Mouse (Mus musculus) neural tube, embryonic 12.5 days (tissue): ENCODE data around the gene Nacc2. TPM values are rescaled to one million over a fixed set of nuclear protein-coding genes. Genes with fewer than 3 reads are reported as not detected.

Experiments used
- ATAC-seq: fragments of 200-750 bp; cut with Nextera tagmentation; 2 replicates; pipeline ENCODE4 v1.8.0; 2017; ENCODE audit warnings: low read depth, mild to moderate bottlenecking, moderate TSS enrichment, moderate library complexity; ENCODE audit not compliant: low FRiP score
- H3K27ac ChIP-seq: fragments of 300-500 bp; sonication (generic); 2 replicates; pipeline ENCODE4 v1.5.1; 2016
- H3K27me3 ChIP-seq: fragments of 300-500 bp; sonication (generic); replicated peaks from 2 replicates; pipeline ENCODE4 v1.6.1; 2016; ENCODE audit warnings: mild to moderate bottlenecking
- H3K36me3 ChIP-seq: fragments of 300-500 bp; sonication (generic); 2 replicates; pipeline ENCODE4 v1.6.1; 2016; ENCODE audit warnings: mild to moderate bottlenecking
- H3K4me1 ChIP-seq: fragments of 300-500 bp; sonication (generic); 2 replicates; pipeline ENCODE4 v1.6.1; 2016
- H3K4me2 ChIP-seq: fragments of 300-500 bp; sonication (generic); replicated peaks from 2 replicates; pipeline ENCODE4 v1.6.1; 2016; ENCODE audit warnings: mild to moderate bottlenecking
- H3K4me3 ChIP-seq: fragments of 300-500 bp; sonication (generic); 2 replicates; pipeline ENCODE4 v1.5.1; 2016
- H3K9ac ChIP-seq: fragments of 300-500 bp; sonication (generic); 2 replicates; pipeline ENCODE4 v1.6.1; 2016; ENCODE audit warnings: mild to moderate bottlenecking
- H3K9me3 ChIP-seq: fragments of 300-500 bp; sonication (generic); 2 replicates; pipeline ENCODE4 v1.6.1; 2016; ENCODE audit warnings: mild to moderate bottlenecking
- whole genome bisulfite sequencing: fragments of 180-500 bp; shearing (Covaris S2); methylation state at CpG from one replicate; pipeline ENCODE4 v1.1.7; 2016; 5-methylcytosine and 5-hydroxymethylcytosine counted together
- polyA plus RNA-seq: library from polyadenylated mRNA; unstranded; fragments of >200 nt; fragmentation: Nextera tagmentation; extraction: Ambion mirVana; gene quantifications from 2 replicates; pipeline ENCODE4 v1.2.1, GENCODE M21; 2016

Gene Nacc2
- polyA plus RNA-seq, 1 experiment from 2014 or later: 15.0 TPM

DNA sequence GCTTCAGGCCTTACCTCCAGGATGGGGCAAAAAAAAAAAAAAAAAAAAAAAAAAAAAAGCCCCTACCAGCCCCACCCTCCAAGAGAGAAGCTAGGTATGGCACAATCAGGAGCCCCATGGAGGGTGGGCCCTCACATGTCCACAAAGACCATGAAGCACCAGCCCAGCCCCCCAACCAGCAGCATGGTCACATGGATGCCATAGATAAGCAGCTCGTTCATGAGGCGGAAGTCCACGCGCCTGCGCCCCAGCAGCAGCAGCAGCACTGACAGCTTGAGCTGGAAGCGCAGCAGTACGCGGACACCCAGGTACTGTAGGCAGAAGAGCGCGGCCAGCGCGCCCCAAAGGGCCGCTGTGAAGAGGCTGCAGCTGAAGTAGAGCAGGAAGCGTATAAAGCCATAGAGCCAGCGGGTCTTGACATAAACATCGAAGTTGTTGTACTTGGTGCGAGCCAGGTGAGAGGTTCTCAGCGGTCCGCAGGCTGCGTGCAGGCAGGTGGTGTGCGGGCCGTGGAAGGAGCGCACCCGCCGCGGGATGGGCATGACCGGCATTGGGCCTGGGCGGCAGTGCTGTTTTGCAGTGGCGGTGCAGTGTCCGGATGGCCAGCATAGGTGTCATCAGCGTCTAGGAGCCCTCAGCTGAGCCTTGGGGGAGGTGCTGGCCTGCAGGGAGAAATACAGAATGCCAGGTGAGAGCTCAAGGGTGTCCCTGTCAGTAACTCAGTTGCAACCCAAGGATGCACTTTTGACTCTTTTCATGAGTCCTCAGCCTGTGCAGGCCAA lies 15.4 kb upstream of the Nacc2 start:
- 83% methylated on average over 31 of the region's 31 CpGs for WGBS
- peak overlapping the region; percentile 84; the same call in 1 of the 2 replicates for H3K4me3 ChIP-seq
- H3K36me3 ChIP-seq: peaks cover 15% of the 10 kb centered on the region

DNA sequence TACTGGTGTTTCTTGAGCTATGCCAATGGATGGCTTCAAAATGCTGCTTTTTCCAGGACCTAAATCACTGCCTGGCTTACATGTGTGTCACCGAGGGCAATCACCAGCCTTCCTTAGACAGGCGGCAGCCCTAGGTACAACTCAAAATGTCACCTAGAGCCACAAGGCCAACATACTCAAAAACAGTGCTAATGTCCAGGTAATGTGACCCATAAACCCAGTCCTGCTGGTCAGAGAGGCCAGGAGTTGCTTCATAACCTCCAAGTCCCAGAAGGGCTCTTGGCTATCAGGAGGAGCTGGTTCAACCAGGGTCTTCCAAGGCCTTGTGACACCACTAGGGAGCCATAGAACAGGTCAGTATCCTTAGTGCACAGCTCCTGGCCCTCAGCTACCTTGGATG lies 11.6 kb upstream of the Nacc2 start:
- no peak for ATAC-seq
- Histone ChIP-seq H3K9ac (no peak overlapping the region), H3K9me3 (no peaks in the 10 kb centered on the region), H3K4me2 (no peak overlapping the region), H3K36me3 (peaks cover 15% of the 10 kb centered on the region), H3K4me3 (no peak overlapping the region), H3K27me3 (no peaks in the 10 kb centered on the region), H3K27ac (no peak overlapping the region), H3K4me1 (peaks cover 40% of the 10 kb centered on the region)
- WGBS: 94% methylated on average over 2 of the region's 2 CpGs

More for the DNA sequence above, 15.4 kb upstream of the Nacc2 start:
- H3K9me3 ChIP-seq: no peaks in the 10 kb centered on the region
- ATAC-seq: no peak
- no peak overlapping the region for H3K9ac ChIP-seq
- peaks cover 28% of the 10 kb centered on the region for H3K4me1 ChIP-seq
- H3K27ac ChIP-seq: no peak overlapping the region
- H3K4me2 ChIP-seq: peak overlapping the region; percentile 88
- H3K27me3 ChIP-seq: no peaks in the 10 kb centered on the region

DNA sequence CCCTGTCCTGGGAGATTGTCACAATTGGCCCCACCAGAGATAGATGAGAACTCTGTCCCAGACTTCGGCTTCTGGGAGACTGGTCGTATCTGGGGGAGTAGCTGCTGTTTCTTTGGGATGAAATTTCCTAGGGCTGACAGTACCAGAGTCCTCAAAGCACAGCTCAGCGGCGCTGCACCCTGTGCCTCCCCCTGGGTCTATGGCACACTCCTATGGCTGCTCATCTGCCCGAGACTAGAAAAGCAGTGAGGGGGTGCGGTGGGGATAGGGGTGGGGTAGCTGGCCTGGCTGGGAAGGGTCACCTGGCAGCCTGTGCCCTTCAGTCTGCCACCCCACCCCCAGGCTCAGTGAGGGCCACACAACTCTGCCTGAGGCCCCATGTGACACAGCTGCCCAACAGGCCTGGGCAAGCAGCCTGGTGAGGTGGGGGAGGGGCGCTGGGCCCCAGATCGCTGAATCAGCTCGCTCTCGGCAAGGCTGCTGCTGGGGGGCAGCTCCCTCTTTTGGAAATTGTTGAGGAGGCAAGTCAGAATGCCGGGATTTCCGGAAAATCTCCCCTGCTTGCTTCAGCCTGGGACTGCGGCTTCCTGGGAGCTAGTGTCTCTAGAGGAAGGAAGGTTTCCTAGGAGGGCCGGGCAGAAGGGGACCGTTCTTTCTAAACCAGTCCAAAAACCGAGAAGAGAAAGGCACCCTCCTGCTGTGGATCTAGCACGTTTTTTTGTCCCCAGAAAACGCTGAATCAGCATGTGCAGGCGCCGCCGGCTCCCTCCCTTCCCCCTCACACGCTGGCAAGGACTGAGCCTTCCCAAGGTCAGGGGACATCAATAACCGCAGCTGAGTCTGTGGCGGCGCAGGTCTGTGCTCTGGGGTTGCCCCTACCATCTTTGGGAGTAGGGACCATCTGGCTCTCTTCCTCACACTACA lies 9.9 kb upstream of the Nacc2 start:
- peak overlapping the region; percentile 18 for H3K4me3 ChIP-seq
- peaks cover 26% of the 10 kb centered on the region for H3K4me1 ChIP-seq
- 3% methylated on average over 25 of the region's 25 CpGs for WGBS
- H3K27me3 ChIP-seq: no peaks in the 10 kb centered on the region
- no peaks in the 10 kb centered on the region for H3K9me3 ChIP-seq
- H3K27ac ChIP-seq: peak overlapping the region; percentile 83
- H3K36me3 ChIP-seq: peaks cover 10% of the 10 kb centered on the region; the same call in 1 of the 2 replicates
- ATAC-seq: peak; percentile 76
- peak overlapping the region; percentile 47 for H3K9ac ChIP-seq
- H3K4me2 ChIP-seq: peak overlapping the region; percentile 60

DNA sequence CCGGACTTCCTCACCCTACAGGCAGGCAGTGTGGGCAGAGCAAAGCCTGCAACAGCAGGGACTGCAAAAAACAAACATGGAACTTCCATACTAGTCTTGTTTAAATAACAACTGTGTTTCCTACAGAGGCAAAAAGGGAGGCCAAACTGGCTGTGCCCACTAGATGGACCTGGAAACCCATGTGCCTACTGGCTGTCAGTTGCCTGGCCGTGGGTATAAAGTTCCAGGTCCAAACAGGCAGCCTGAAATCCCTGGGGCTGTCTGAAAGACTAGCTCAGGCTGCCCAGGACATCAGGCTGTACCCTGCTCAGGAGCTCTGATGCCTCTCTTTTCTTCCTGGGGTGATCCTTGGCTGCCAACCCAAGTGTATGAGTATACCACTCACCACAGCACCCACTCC lies 8.3 kb upstream of the Nacc2 start:
- H3K9ac ChIP-seq: no peak overlapping the region
- 85% methylated on average over 2 of the region's 2 CpGs for WGBS

DNA sequence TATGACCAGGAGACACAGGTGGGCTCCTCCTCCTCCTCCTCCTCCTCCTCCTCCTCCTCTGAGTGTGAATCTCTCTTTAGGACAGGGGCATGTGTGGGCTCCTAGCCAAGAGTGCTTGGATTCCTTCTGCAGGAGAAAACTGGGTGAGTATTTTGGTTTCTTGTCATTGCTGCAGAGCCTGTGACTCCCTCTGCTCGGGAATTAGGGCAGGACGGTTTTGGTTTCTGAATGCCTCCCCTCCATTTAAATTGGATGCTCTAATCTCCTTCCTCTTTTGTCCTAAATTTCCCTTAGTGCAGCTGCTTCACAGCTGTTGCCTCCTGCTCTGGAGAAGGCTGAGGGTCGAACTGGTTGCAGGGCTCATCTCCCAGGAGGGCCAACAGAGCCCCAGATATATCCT lies 6.9 kb upstream of the Nacc2 start:
- no peak for ATAC-seq
- Histone ChIP-seq H3K27me3 (no peaks in the 10 kb centered on the region), H3K4me3 (no peak overlapping the region), H3K9me3 (no peaks in the 10 kb centered on the region), H3K4me1 (peaks cover 26% of the 10 kb centered on the region), H3K9ac (no peak overlapping the region), H3K4me2 (no peak overlapping the region), H3K27ac (no peak overlapping the region), H3K36me3 (no peaks in the 10 kb centered on the region)
- 53% methylated on average over 3 of the region's 3 CpGs for WGBS

More for the DNA sequence above, 8.3 kb upstream of the Nacc2 start:
- no peak for ATAC-seq
- Histone ChIP-seq H3K4me1 (peaks cover 26% of the 10 kb centered on the region), H3K36me3 (no peaks in the 10 kb centered on the region), H3K27me3 (no peaks in the 10 kb centered on the region), H3K4me2 (no peak overlapping the region), H3K9me3 (no peaks in the 10 kb centered on the region), H3K4me3 (no peak overlapping the region), H3K27ac (no peak overlapping the region)

DNA sequence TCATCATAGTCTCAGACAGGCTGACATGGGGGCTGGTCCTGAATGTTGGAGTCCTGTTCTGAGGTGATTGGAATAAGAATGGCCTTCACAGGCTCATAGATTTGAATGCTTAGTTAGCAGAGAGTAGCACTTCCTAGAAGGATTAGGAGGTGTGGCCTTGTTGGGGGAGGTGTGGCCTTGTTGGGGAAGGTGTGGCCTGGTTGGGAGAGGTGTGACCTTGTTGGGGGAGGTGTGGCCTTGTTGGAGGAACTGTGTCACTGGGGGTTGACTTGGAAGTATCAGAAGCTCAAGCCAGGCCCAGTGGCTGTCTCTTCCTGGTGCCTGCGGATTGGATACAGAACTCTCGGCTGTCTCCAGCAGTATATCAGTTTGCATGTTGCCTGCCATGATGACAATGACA lies 6.3 kb upstream of the Nacc2 start:
- Histone ChIP-seq H3K36me3 (no peaks in the 10 kb centered on the region), H3K27me3 (no peaks in the 10 kb centered on the region), H3K4me1 (peaks cover 26% of the 10 kb centered on the region), H3K4me2 (no peak overlapping the region), H3K4me3 (no peak overlapping the region), H3K9me3 (no peaks in the 10 kb centered on the region), H3K27ac (no peak overlapping the region), H3K9ac (no peak overlapping the region)
- ATAC-seq: no peak
- WGBS: 96% methylated on average over 2 of the region's 2 CpGs

DNA sequence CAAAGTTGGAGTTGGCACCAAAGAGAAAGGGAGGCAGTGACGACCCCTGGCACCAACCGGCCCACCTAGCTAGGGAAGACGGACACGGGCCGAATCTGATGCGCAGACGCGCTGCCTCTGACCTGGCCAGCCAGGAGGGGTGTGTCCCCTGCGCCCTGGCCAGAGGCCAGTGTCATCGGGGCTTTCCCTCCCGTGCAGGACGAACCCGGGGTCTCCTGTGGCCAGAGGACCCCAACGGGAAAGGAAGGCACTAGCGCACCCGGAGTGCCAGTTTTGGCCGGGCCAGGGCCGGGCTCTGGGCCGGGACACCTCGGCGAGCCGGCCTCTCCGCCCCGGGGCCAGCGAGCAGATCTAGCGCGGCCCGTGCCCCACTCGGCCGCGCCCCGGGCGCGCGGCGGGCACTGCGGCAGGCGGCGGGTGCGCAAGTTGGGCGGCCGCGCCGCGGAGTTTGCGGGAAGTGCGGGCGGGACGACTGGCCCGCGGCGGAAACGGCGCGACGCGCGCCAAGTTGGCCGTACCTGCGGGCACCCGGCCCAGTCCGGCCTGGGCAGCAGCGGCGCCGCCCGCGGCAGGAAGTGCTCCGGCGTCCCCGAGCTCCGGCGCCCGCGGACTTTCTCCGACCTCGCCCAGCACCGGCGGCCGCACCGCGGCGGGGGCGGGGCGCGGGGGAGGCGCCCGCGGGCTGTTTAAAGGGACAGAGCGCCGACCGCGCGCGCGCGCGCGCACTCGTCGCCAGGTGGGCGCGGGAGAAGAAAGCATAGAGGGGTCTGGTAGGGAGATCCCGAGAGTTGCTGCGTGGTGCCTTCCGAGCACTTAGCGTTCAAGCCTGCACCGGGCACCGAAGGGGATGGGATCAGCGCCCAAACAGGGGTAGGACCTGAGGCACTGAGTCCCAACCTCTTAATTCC lies 595 bp downstream of the Nacc2 start:
- H3K36me3 ChIP-seq: no peaks in the 10 kb centered on the region
- no peak overlapping the region for H3K27ac ChIP-seq
- H3K9ac ChIP-seq: peak overlapping the region; percentile 69
- no peaks in the 10 kb centered on the region for H3K9me3 ChIP-seq
- peak overlapping the region; percentile 87 for H3K4me3 ChIP-seq
- H3K4me2 ChIP-seq: peak overlapping the region; percentile 97
- no peak for ATAC-seq
- H3K27me3 ChIP-seq: peaks cover 41% of the 10 kb centered on the region
- peaks cover 21% of the 10 kb centered on the region for H3K4me1 ChIP-seq
- WGBS: under 1% methylated on average over 109 of the region's 109 CpGs

DNA sequence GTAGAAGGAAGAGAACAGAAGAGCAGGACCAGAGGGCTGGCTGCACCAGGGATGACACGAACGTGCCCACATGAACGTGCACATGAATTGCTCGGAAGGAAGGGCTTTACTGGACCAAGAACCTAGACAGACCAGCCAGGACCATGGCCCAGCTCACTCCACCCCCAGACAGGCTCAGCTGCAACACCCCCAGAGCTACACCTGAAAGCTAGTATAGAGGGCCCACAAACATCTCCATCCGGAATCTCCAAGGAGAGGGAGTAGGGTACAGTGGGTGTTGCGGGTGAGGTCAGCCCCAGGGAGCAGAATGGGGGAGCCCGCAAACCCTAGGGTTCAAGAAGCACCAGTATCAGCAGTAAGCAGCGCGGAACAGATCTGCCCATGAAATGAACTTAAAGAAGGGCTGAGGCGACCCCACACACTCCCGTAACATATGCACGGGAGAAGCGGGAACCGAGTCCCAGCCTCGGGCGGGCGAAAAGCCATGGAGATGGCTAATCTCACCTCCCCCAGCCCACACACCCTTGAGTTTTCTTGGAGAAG lies 1.4 kb downstream of the Nacc2 start:
- H3K4me1 ChIP-seq: peaks cover 21% of the 10 kb centered on the region
- H3K9ac ChIP-seq: peak overlapping the region; percentile 69; the same call in 1 of the 2 replicates
- ATAC-seq: no peak
- no peaks in the 10 kb centered on the region for H3K9me3 ChIP-seq
- H3K4me3 ChIP-seq: peak overlapping the region; percentile 87
- WGBS: 16% methylated on average over 17 of the region's 17 CpGs
- no peak overlapping the region for H3K27ac ChIP-seq
- no peaks in the 10 kb centered on the region for H3K36me3 ChIP-seq
- H3K27me3 ChIP-seq: peaks cover 41% of the 10 kb centered on the region
- peak overlapping the region; percentile 97 for H3K4me2 ChIP-seq

DNA sequence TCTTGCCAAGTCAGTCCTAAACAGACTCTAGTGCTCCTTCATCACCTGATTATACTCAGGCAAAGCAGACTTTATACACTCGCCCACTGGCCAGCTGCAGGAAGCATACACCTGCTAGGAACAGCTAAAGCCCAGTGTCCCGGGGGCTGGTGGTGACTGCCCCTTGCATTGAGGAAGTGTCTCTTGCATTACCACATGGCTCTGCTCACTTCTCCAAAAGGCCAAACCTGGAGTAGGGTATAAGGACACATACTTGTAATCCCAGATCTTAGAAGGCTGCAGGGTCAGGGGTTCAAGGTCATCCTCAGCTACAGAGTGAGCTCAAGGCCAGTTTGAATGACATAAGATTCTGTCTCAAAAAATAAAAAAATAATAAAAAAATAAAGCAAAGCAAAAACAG lies 3.4 kb downstream of the Nacc2 start:
- H3K4me3 ChIP-seq: no peak overlapping the region
- no peak overlapping the region for H3K4me2 ChIP-seq
- WGBS: 77% methylated on average over 2 of the region's 2 CpGs
- H3K36me3 ChIP-seq: no peaks in the 10 kb centered on the region
- no peak overlapping the region for H3K27ac ChIP-seq
- peaks cover 21% of the 10 kb centered on the region for H3K4me1 ChIP-seq
- no peak for ATAC-seq
- H3K9me3 ChIP-seq: no peaks in the 10 kb centered on the region
- peaks cover 41% of the 10 kb centered on the region for H3K27me3 ChIP-seq
- H3K9ac ChIP-seq: no peak overlapping the region

DNA sequence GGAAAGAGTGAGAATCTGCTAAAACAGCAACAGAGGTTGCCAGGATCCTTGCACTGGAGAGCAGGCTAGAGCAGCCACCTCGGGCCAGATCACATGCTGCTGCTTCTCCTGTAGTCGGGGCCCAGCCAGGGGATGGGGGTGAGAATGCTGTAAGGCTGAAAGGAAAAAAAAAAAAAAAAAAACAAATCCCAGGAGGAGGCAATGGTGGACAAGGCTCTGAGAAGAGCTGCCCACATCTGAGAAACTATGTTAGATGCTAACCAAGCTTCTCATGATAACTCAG lies 3.8 kb downstream of the Nacc2 start:
- Histone ChIP-seq H3K9ac (no peak overlapping the region), H3K36me3 (no peaks in the 10 kb centered on the region), H3K27ac (no peak overlapping the region), H3K27me3 (peaks cover 41% of the 10 kb centered on the region), H3K9me3 (no peaks in the 10 kb centered on the region), H3K4me3 (no peak overlapping the region), H3K4me1 (peaks cover 21% of the 10 kb centered on the region), H3K4me2 (no peak overlapping the region)
- no peak for ATAC-seq
- 28% methylated on average over 2 of the region's 2 CpGs for WGBS

DNA sequence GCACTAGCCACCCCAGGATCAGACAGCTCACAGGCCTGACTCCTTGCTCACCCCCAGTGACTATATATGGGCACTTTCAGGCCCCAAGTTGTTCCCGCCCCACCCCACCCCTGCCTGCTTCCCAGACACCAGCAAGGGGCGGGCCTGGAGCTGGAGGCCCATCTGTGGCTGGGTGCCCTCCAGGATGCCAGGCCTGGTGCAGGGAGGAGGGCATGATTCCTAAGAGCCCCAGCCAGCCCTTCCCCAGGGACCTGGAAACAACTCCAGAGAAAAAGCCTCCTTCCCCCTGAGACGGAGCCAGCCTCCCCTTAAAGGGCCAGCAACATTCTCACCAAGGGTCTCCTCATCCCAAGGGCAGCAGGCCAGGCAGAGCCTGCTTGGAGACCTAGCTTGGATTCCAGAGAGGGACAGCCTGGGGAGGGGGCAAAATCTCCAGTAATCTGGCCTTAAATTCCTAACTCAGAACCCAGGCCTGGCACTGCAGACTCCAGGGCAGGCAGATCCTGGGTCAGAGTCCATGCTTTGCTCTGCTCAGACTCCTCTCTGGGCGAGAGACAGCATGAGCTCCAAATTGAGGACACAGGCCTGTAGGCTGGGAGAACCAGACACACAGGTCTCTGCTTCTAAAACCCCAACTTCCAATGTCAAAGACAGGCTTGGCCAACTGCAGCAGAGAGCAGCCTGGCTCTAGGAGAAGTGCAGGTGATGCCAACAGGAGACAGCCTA lies 4.3 kb downstream of the Nacc2 start:
- Histone ChIP-seq H3K4me1 (peaks cover 21% of the 10 kb centered on the region), H3K27ac (no peak overlapping the region), H3K36me3 (no peaks in the 10 kb centered on the region), H3K9me3 (no peaks in the 10 kb centered on the region), H3K4me2 (no peak overlapping the region), H3K9ac (peak overlapping the region; percentile 9; the same call in 1 of the 2 replicates), H3K27me3 (peaks cover 38% of the 10 kb centered on the region), H3K4me3 (no peak overlapping the region)
- WGBS: 41% methylated on average over 4 of the region's 4 CpGs
- no peak for ATAC-seq
